Mouse (Mus musculus): ENCODE data around the gene Creb3l4.
"Not testable (repeated sequence)": the region's sequence is repeated elsewhere in the genome, so short reads cannot be mapped to it uniquely, and the experiment has no call there.

The Creb3l4 gene

GRCm38 (mm10) chr3:90265034-90265931, 22.0 kb upstream of the Creb3l4 start, which contains the start of gene Dennd4b:
Gene Dennd4b (plus strand): TSS chr3:90265185.
- DNase-seq (ENCODE audit: low spot score), result peak; percentile 84

DNA sequence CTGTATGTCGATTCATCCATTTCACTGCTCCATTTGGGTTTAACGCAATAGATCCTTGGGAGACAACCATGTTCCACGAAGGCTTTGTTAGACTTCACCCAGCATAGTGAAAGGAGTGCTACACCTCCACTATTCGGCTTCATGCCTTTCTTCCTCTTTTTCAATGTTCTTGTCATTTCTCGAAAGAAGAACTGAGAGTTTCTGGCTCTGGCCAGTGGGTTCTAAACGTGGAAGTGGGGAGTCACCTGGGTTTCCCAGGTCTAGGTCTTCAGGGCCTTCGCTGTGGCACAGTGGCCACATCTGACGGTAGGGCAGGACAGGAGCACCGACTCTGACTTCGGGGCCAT, 21.3 kb upstream of the Creb3l4 start:
- no peak for DNase-seq (ENCODE audit: low spot score)

DNA sequence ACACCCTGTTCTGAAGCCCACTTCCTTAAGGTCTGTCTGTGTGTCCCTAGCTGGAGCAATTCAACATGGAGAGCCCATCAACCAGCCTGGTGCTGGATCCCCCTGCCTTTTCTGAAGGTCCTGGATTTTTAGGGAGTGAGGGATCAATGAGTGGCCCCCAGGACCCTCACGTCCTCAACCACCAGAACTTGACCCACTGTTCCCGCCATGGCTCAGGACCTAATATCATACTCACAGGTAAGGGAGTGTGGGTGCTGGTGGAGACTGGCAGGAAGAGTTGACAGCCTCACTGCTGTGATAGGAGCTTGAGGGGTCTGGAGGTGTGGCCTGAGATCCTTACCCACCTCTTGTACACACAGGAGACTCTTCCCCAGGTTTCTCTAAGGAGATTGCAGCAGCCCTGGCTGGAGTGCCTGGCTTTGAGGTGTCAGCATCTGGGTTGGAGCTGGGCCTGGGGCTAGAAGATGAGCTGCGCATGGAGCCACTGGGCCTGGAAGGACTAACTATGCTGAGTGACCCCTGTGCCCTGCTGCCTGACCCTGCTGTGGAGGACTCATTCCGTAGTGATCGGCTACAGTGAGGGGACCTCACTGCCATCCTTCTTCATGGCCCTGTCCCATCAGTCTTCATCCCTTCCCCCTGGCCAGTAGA, 19.9 kb upstream of the Creb3l4 start:
- no peak for DNase-seq (ENCODE audit: low spot score)

GRCm38 (mm10) chr3:90258521-90258920, 15.2 kb upstream of the Creb3l4 start:
- DNase-seq (ENCODE audit: low spot score), result no peak

GRCm38 (mm10) chr3:90256731-90257530, 13.6 kb upstream of the Creb3l4 start:
- DNase-seq (ENCODE audit: low spot score), result no peak

GRCm38 (mm10) chr3:90255784-90256353, 12.6 kb upstream of the Creb3l4 start:
- no peak for DNase-seq (ENCODE audit: low spot score)

- DNase-seq (ENCODE audit: low spot score), result no peak
These were observed 11.9 kb upstream of the Creb3l4 start for GRCm38 (mm10) chr3:90255194-90255565.

GRCm38 (mm10) chr3:90254419-90255193, 11.3 kb upstream of the Creb3l4 start:
- peak; percentile 15 for DNase-seq (ENCODE audit: low spot score)

DNA sequence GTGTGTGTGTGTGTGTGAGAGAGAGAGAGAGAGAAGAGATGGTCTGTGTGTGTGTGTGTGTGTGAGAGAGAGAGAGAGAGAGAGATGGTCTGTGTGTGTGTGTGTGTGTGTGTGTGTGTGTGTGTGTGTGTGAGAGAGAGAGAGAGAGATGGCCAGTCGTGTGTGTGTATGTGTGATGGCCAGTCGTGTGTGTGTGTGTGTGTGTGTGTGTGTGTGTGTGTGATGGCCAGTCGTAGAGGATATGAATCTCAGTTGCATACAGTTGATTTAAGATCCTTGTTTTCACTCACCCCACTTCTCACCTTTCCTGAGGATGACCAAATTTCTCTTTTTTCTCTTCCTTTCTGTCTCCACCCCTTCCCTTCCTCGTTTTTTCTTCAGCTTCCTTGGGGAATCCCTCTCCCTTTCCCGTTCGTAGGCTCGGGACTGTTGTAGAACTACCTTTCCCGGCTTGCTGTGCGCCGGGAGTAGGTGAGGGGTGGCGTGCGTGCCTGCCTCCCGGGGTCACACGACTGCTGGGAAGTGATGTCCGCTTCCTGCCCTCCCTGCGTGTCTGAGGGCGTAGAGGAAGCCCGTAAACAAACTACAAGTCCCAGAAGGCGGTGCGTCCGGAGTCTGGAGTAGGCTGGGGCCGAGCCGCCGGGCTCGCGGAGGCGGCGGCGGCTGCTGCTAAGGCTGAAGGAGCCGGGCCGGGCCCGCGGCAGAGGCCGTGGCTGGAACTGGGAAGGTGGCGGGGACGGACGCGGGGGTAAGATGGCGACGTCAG, 10.5 kb upstream of the Creb3l4 start, which contains the start of gene Crtc2:
Gene Crtc2 (plus strand): TSS at position 511 of the 766 bp plus-strand sequence.
- peak; percentile 89 for DNase-seq (ENCODE audit: low spot score)

GRCm38 (mm10) chr3:90253174-90253573, 9.9 kb upstream of the Creb3l4 start:
- DNase-seq (ENCODE audit: low spot score), result not testable (repeated sequence)

GRCm38 (mm10) chr3:90252659-90253058, 9.3 kb upstream of the Creb3l4 start:
- DNase-seq (ENCODE audit: low spot score), result not testable (repeated sequence)

GRCm38 (mm10) chr3:90251731-90252226, 8.5 kb upstream of the Creb3l4 start:
- DNase-seq (ENCODE audit: low spot score), result not testable (repeated sequence)

GRCm38 (mm10) chr3:90250791-90251190, 7.5 kb upstream of the Creb3l4 start:
- DNase-seq (ENCODE audit: low spot score), result no peak

DNA sequence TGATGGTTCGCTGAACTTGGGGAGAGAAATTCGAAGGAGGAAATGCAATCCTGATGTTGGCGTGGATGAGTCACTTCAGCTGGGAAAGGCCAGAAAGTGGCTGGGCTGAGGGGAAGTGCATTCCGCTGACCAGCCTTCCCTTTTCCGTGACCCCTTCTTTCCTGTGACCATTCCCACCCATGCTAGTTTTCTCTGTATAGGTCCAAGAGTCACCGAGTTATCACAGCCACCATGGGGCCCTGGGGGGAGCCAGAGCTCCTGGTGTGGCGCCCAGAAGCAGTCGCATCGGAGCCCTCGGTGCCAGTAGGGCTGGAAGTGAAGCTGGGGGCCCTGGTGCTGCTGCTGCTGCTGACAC, 5.4 kb upstream of the Creb3l4 start:
- peak; percentile 20 for DNase-seq (ENCODE audit: low spot score)

GRCm38 (mm10) chr3:90247960-90248745, 4.8 kb upstream of the Creb3l4 start, which contains the start of gene Slc39a1:
Gene Slc39a1 (plus strand): TSS chr3:90248172.
- peak; percentile 83 for DNase-seq (ENCODE audit: low spot score)

GRCm38 (mm10) chr3:90247630-90247959, 4.3 kb upstream of the Creb3l4 start:
- DNase-seq (ENCODE audit: low spot score), result no peak

GRCm38 (mm10) chr3:90245406-90245805, 2.1 kb upstream of the Creb3l4 start:
- no peak for DNase-seq (ENCODE audit: low spot score)

GRCm38 (mm10) chr3:90241669-90242358, 1.5 kb downstream of the Creb3l4 start:
- no peak for DNase-seq (ENCODE audit: low spot score)

DNA sequence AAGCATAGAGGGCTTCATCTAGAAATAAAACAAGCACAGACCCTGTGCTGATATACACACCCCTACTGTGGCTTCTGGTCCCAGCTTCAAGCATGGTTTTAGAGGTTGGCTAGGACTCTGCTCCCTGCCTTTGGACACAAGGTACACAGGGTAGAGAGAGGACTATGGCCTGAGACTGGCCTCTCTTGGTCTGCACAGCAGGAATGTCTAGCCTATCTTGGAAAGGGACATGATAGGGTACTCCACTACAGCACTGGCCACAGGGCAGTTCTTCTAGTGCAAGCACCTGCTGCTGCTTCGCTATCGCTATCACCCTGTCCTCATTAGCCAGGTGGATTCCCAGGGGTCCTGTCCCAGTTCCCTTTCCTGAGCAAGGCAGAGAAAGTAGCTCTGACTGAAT, 2.1 kb downstream of the Creb3l4 start:
- no peak for DNase-seq (ENCODE audit: low spot score)
